Comparison of ENCODE assay signal across 24 mouse cellular contexts in the genomic region with DNA sequence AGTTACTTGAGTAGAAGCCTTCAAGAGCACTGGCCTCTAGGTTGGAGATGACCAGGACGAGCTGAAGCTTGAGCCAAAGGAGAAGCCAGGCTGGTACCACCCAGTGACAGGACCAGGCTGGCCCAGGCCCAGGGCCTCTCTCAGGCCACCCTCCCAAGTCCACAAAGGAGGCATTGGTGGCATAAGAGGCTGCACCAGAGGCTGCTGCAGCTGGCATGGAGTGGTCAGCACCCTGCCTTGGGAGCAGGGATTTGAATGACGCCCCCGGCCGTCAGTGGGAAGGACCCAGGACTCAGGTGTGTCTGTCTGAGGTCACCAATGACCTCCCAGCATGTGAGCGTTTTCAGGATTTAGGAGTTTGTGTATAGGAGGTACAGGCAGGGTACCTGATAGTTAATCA. TPM values are rescaled to one million over a fixed set of nuclear protein-coding genes. Genes with fewer than 3 reads are reported as not detected.
DNase-seq lines count a peak whose midpoint lies in the region; ATAC-seq and TF ChIP-seq lines count a peak whose summit lies in the region.
"Had no signal": no experiment of that assay in that cellular context is flagged by ENCODE, and none has a peak within 500 bp of the region (broad histone marks: within the 10 kb centered on the region; RNA-seq: fewer than 3 reads in every experiment).

No protein-coding gene starts in this region.

- no peak for TF ChIP-seq CTCF in layer of hippocampus, adult 2 months (conservative IDR thresholded peaks at IDR 0.05)
- TF ChIP-seq CTCF in thymus, adult 2 months (IDR thresholded peaks at IDR 0.05; ENCODE audit: borderline replicate concordance, control insufficient read depth, extremely low read depth, insufficient read depth, low read length, poor library complexity), result no peak

- peak; percentile 90 for DNase-seq in heart, adult 11 months
- no peak for DNase-seq in heart, postnatal 25 days (ENCODE audit: low spot score)
- peak in 1 of 2 experiments; percentile 22 for DNase-seq in layer of hippocampus, adult 2 months (ENCODE audit: low spot score in 2 of 2)
- no peak for DNase-seq in layer of hippocampus, adult 9-10 months (ENCODE audit: low spot score)
- peak; percentile 23 for DNase-seq in thymus, postnatal 4 days
- DNase-seq in thymus, adult 2 months, result no peak
- DNase-seq: adrenal gland, adult 2 months; cerebellum, adult 8-10 months; gastrocnemius, postnatal 14 days; heart, adult 18-20 months; heart, postnatal 14 days; kidney, adult 2 months; layer of hippocampus, postnatal 36 days; lung, embryonic 14.5 days; thymus, adult 18-20 months had no signal

- TF ChIP-seq POLR2A in thymus, adult 2 months (IDR thresholded peaks at IDR 0.05; ENCODE audit: control insufficient read depth, extremely low read depth, insufficient read depth, low read length, poor library complexity), result no peak

- no peak overlapping the region for H3K4me3 ChIP-seq in layer of hippocampus, adult 2 months
- no peak overlapping the region for H3K4me3 ChIP-seq in thymus, adult 2 months (ENCODE audit: control insufficient read depth, insufficient read depth, low read length)
- H3K4me3 ChIP-seq: embryonic facial prominence, embryonic 13.5 days; erythroblast, embryonic 14.5 days; heart, embryonic 13.5 days; midbrain, embryonic 13.5 days; neural tube, embryonic 12.5 days had no signal

- over 99% methylated on average over 5 of the region's 5 CpGs for whole genome bisulfite sequencing in thymus, adult 2 months

- no peak for ATAC-seq in erythroid progenitor cell, adult 5-6 weeks (replicated peaks; ENCODE audit: low FRiP score, poor library complexity, severe bottlenecking)
- ATAC-seq: forebrain, embryonic 16.5 days; midbrain, embryonic 13.5 days had no signal

- no peaks in the 10 kb centered on the region for H3K36me3 ChIP-seq in thymus, adult 2 months (ENCODE audit: control insufficient read depth, insufficient read depth, low read length)
- H3K36me3 ChIP-seq: embryonic facial prominence, embryonic 13.5 days; heart, embryonic 13.5 days; midbrain, embryonic 13.5 days; neural tube, embryonic 12.5 days had no signal

- peak overlapping the region; percentile 84 for H3K27ac ChIP-seq in layer of hippocampus, adult 2 months
- H3K27ac ChIP-seq in thymus, adult 2 months (ENCODE audit: control insufficient read depth, insufficient read depth, low read length), result no peak overlapping the region
- H3K27ac ChIP-seq: embryonic facial prominence, embryonic 13.5 days; heart, embryonic 13.5 days; kidney, postnatal 0 days; liver, embryonic 14.5 days; midbrain, embryonic 13.5 days; neural tube, embryonic 12.5 days had no signal

- intact Hi-C loops in heart, postnatal 25 days (cut with DNase I), result no loop called here

- H3K27me3 ChIP-seq in thymus, adult 2 months (ENCODE audit: control insufficient read depth, insufficient read depth, low read length), result no peaks in the 10 kb centered on the region
- H3K27me3 ChIP-seq: embryonic facial prominence, embryonic 13.5 days; heart, embryonic 13.5 days; midbrain, embryonic 13.5 days; neural tube, embryonic 12.5 days had no signal

- H3K4me1 ChIP-seq in thymus, adult 2 months (replicated peaks; ENCODE audit: control insufficient read depth, insufficient read depth, low read length), result peaks cover 46% of the 10 kb centered on the region

RNA-seq across cellular contexts. Expression of a gene that starts 18.7 kb away (rescaled TPM):
- total RNA-seq in heart, postnatal 25 days (2021), result 100 to 1,000 TPM; 231 to 265 TPM
- 100 to 1,000 TPM; 478 to 491 TPM for total RNA-seq in layer of hippocampus, adult 2 months (2021)
- 2,341 and 3,054 TPM in 2 replicates for polyA plus RNA-seq in thymus, adult 2 months (2012; rRNA removed)
- total RNA-seq in erythroid progenitor cell, adult 5-6 weeks (2015; ENCODE audit: low replicate concordance), result 1,278 and 1,332 TPM in 2 replicates
- total RNA-seq in erythroid progenitor cell, adult 5-6 weeks (2017; ENCODE audit: low replicate concordance), result 1,012 and 1,167 TPM in 2 replicates

Comparison
In these comparisons a context has a peak if more than half of its experiments do, and no peak if none do; other contexts are left out.
1. DNase-seq: peak in heart, adult 11 months (single experiment) and thymus, postnatal 4 days (single experiment); none in heart, postnatal 25 days (single experiment), layer of hippocampus, adult 9-10 months (single experiment) and thymus, adult 2 months (single experiment).